Mouse (Mus musculus): ENCODE data around the gene Adarb2. TPM values are rescaled to one million over a fixed set of nuclear protein-coding genes. Genes with fewer than 3 reads are reported as not detected.

Gene Adarb2
- polyA plus RNA-seq, 1 experiment from 2014 or later, result 1.7 TPM

GRCm38 (mm10) chr13:8467591-8468366 is 265.1 kb downstream of the Adarb2 start:
- H3K27me3 ChIP-seq, result no peaks in the 10 kb centered on the region
- no peaks in the 10 kb centered on the region for H3K4me1 ChIP-seq
- no peak overlapping the region for H3K27ac ChIP-seq
- no peaks in the 10 kb centered on the region for H3K36me3 ChIP-seq
- ATAC-seq (ENCODE audit: insufficient number of reproducible peaks, low FRiP score, low TSS enrichment, low read depth), result no peak
- no peaks in the 10 kb centered on the region for H3K9me3 ChIP-seq
- H3K4me2 ChIP-seq, result no peak overlapping the region
- WGBS, result 46% methylated on average over 12 of the region's 12 CpGs
- H3K9ac ChIP-seq, result no peak overlapping the region
- no peak overlapping the region for H3K4me3 ChIP-seq

- no peak overlapping the region for H3K4me2 ChIP-seq
- no peak overlapping the region for H3K9ac ChIP-seq
- WGBS, result 66% methylated on average over 3 of the region's 3 CpGs
- H3K27ac ChIP-seq, result no peak overlapping the region
- no peak overlapping the region for H3K4me3 ChIP-seq
- H3K4me1 ChIP-seq, result no peaks in the 10 kb centered on the region
- no peaks in the 10 kb centered on the region for H3K36me3 ChIP-seq
- H3K9me3 ChIP-seq, result no peaks in the 10 kb centered on the region
- no peaks in the 10 kb centered on the region for H3K27me3 ChIP-seq
- ATAC-seq (ENCODE audit: insufficient number of reproducible peaks, low FRiP score, low TSS enrichment, low read depth), result no peak
Measured at GRCm38 (mm10) chr13:8476237-8476636, 273.6 kb downstream of the Adarb2 start.

DNA sequence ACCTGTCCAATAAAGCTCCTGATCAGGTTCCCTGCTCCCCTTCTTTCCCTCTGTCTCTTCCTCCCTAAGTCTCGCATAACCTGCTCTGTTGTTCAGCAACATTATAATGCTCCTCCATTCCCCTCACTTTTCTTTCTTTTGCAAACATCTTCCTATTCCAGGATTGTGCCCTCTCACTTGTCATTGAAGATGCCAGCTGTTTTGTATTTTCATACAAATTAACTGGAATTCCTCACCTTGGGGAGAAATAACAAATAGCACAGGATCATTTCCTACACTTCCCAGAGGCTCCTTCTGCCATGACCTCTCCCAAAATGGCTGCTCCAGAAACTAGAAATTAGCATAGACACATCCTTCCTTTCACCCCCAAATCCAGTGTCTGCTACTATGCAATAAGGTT is 276.1 kb downstream of the Adarb2 start:
- no peak overlapping the region for H3K4me3 ChIP-seq
- WGBS, result 79% methylated on average over 1 of the region's 1 CpGs
- H3K36me3 ChIP-seq, result no peaks in the 10 kb centered on the region
- no peaks in the 10 kb centered on the region for H3K4me1 ChIP-seq
- H3K9ac ChIP-seq, result no peak overlapping the region
- H3K9me3 ChIP-seq, result no peaks in the 10 kb centered on the region
- H3K27me3 ChIP-seq, result no peaks in the 10 kb centered on the region
- no peak for ATAC-seq (ENCODE audit: insufficient number of reproducible peaks, low FRiP score, low TSS enrichment, low read depth)
- no peak overlapping the region for H3K4me2 ChIP-seq
- H3K27ac ChIP-seq, result no peak overlapping the region

GRCm38 (mm10) chr13:8479970-8480369 is 277.3 kb downstream of the Adarb2 start:
- ATAC-seq (ENCODE audit: insufficient number of reproducible peaks, low FRiP score, low TSS enrichment, low read depth), result no peak
- no peaks in the 10 kb centered on the region for H3K27me3 ChIP-seq
- H3K9ac ChIP-seq, result no peak overlapping the region
- H3K27ac ChIP-seq, result no peak overlapping the region
- peaks cover 4% of the 10 kb centered on the region; the same call in 1 of the 2 replicates for H3K4me1 ChIP-seq
- H3K9me3 ChIP-seq, result no peaks in the 10 kb centered on the region
- H3K4me2 ChIP-seq, result no peak overlapping the region
- H3K36me3 ChIP-seq, result no peaks in the 10 kb centered on the region
- no peak overlapping the region for H3K4me3 ChIP-seq

- H3K36me3 ChIP-seq, result no peaks in the 10 kb centered on the region
- H3K27me3 ChIP-seq, result no peaks in the 10 kb centered on the region
- H3K9me3 ChIP-seq, result no peaks in the 10 kb centered on the region
- ATAC-seq (ENCODE audit: insufficient number of reproducible peaks, low FRiP score, low TSS enrichment, low read depth), result no peak
- peaks cover 5% of the 10 kb centered on the region; the same call in 1 of the 2 replicates for H3K4me1 ChIP-seq
- 52% methylated on average over 3 of the region's 3 CpGs for WGBS
- H3K4me2 ChIP-seq, result no peak overlapping the region
- no peak overlapping the region for H3K27ac ChIP-seq
- no peak overlapping the region for H3K9ac ChIP-seq
- no peak overlapping the region for H3K4me3 ChIP-seq
Measured at GRCm38 (mm10) chr13:8481347-8481746, 278.7 kb downstream of the Adarb2 start.

GRCm38 (mm10) chr13:8484592-8485272 is 282.1 kb downstream of the Adarb2 start:
- Histone ChIP-seq H3K27me3 (no peaks in the 10 kb centered on the region), H3K9ac (no peak overlapping the region), H3K9me3 (no peaks in the 10 kb centered on the region), H3K4me3 (no peak overlapping the region), H3K27ac (no peak overlapping the region), H3K4me2 (no peak overlapping the region), H3K36me3 (no peaks in the 10 kb centered on the region), H3K4me1 (peaks cover 5% of the 10 kb centered on the region; the same call in 1 of the 2 replicates)
- WGBS, result 34% methylated on average over 4 of the region's 4 CpGs
- peak; percentile 71 for ATAC-seq (ENCODE audit: insufficient number of reproducible peaks, low FRiP score, low TSS enrichment, low read depth)

DNA sequence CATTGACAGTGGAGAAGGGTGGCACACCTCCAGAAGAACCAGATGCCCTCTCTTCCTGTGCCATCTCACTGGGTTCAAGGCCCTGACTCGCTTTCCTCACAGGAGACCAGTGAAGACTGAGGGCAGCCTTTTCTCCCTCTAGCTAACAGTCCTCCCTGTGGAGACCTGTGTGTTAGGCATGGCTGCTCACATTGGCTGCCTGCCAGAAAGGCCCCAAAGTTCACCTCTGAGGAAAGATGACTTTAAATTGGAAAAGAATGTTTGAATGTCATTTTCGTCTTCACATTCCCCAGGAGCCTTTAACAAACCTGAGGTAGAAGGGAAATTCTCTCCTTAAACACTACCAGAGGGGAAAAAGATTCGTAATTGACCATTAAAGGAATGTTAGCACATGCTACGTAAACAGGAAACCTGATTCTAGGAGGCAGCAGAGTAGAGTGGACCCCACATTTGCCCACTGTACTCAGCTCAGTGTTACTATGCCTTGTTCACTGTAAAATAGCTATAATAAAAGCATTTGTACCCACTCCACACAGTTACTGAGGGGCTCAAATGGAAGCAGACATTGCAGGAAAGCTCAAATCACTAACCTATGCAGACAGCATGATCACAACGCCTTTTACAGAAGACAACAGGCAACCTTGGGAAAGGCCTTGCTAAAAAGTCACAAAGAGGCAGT is 285.2 kb downstream of the Adarb2 start:
- Histone ChIP-seq H3K4me1 (peaks cover 5% of the 10 kb centered on the region; the same call in 1 of the 2 replicates), H3K4me2 (no peak overlapping the region), H3K9ac (no peak overlapping the region), H3K4me3 (no peak overlapping the region), H3K9me3 (no peaks in the 10 kb centered on the region), H3K36me3 (no peaks in the 10 kb centered on the region), H3K27me3 (no peaks in the 10 kb centered on the region), H3K27ac (no peak overlapping the region)
- ATAC-seq (ENCODE audit: insufficient number of reproducible peaks, low FRiP score, low TSS enrichment, low read depth), result no peak; the same call in 1 of the 2 replicates
- 36% methylated on average over 5 of the region's 5 CpGs for WGBS

- no peaks in the 10 kb centered on the region for H3K27me3 ChIP-seq
- no peaks in the 10 kb centered on the region for H3K36me3 ChIP-seq
- H3K27ac ChIP-seq, result no peak overlapping the region
- no peak for ATAC-seq (ENCODE audit: insufficient number of reproducible peaks, low FRiP score, low TSS enrichment, low read depth)
- no peak overlapping the region for H3K4me2 ChIP-seq
- no peak overlapping the region for H3K4me3 ChIP-seq
- H3K9me3 ChIP-seq, result no peaks in the 10 kb centered on the region
- WGBS, result 78% methylated on average over 5 of the region's 5 CpGs
- no peaks in the 10 kb centered on the region for H3K4me1 ChIP-seq
- no peak overlapping the region for H3K9ac ChIP-seq
Measured at GRCm38 (mm10) chr13:8493363-8493762, 290.7 kb downstream of the Adarb2 start.

GRCm38 (mm10) chr13:8499551-8499950 is 296.9 kb downstream of the Adarb2 start:
- no peaks in the 10 kb centered on the region for H3K36me3 ChIP-seq
- no peak for ATAC-seq (ENCODE audit: insufficient number of reproducible peaks, low FRiP score, low TSS enrichment, low read depth)
- H3K9me3 ChIP-seq, result no peaks in the 10 kb centered on the region
- no peak overlapping the region for H3K27ac ChIP-seq
- H3K4me1 ChIP-seq, result no peaks in the 10 kb centered on the region
- H3K27me3 ChIP-seq, result no peaks in the 10 kb centered on the region
- no peak overlapping the region for H3K9ac ChIP-seq
- no peak overlapping the region for H3K4me2 ChIP-seq
- H3K4me3 ChIP-seq, result no peak overlapping the region
- 87% methylated on average over 5 of the region's 5 CpGs for WGBS

GRCm38 (mm10) chr13:8511069-8511817 is 308.6 kb downstream of the Adarb2 start:
- Histone ChIP-seq H3K4me2 (no peak overlapping the region), H3K4me3 (no peak overlapping the region), H3K36me3 (no peaks in the 10 kb centered on the region), H3K27me3 (no peaks in the 10 kb centered on the region), H3K9ac (no peak overlapping the region), H3K27ac (no peak overlapping the region), H3K9me3 (no peaks in the 10 kb centered on the region), H3K4me1 (no peaks in the 10 kb centered on the region)
- WGBS, result 59% methylated on average over 7 of the region's 7 CpGs
- no peak for ATAC-seq (ENCODE audit: insufficient number of reproducible peaks, low FRiP score, low TSS enrichment, low read depth)

- Histone ChIP-seq H3K36me3 (no peaks in the 10 kb centered on the region), H3K27ac (no peak overlapping the region), H3K4me3 (no peak overlapping the region), H3K27me3 (no peaks in the 10 kb centered on the region), H3K4me2 (no peak overlapping the region), H3K9ac (no peak overlapping the region), H3K4me1 (no peaks in the 10 kb centered on the region), H3K9me3 (no peaks in the 10 kb centered on the region)
- no peak for ATAC-seq (ENCODE audit: insufficient number of reproducible peaks, low FRiP score, low TSS enrichment, low read depth)
- 63% methylated on average over 4 of the region's 4 CpGs for WGBS
Measured at GRCm38 (mm10) chr13:8515979-8516715, 313.5 kb downstream of the Adarb2 start.

Measured in limb, embryonic 15.5 days (tissue).